In the genomic region with DNA sequence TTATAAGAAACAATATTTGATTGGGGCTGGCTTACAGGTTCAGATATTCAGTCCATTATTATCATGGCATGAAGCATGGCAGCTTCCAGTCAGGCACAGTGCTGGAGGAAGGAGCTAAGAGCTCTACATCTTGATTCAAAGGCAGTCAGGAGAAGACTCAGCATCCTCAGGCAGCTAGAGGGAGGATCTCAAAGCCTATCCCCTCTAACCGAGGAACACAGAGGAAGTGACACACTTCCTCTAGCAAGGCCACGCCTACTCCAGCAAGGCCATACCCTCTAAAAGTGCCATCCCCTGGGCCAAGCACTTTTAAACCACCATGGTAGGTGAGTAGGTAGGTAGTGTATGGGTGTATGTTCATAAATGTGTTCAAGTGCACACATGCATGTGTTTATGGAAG, we compare ENCODE assay signal across 16 mouse cellular contexts. TPM values are rescaled to one million over a fixed set of nuclear protein-coding genes. Genes with fewer than 3 reads are reported as not detected.
DNase-seq lines count a peak whose midpoint lies in the region; ATAC-seq and TF ChIP-seq lines count a peak whose summit lies in the region.
"Had no signal": no experiment of that assay in that cellular context is flagged by ENCODE, and none has a peak within 500 bp of the region (broad histone marks: within the 10 kb centered on the region; RNA-seq: fewer than 3 reads in every experiment).

No protein-coding gene starts in this region.

- no peak overlapping the region for H3K9ac ChIP-seq in liver, postnatal 0 days (replicated peaks)
- H3K9ac ChIP-seq in liver, embryonic 11.5 days (ENCODE audit: low read depth, low read length) = no peak overlapping the region
- no peak overlapping the region for H3K9ac ChIP-seq in neural tube, embryonic 15.5 days (replicated peaks)
- H3K9ac ChIP-seq: liver, embryonic 15.5 days had no signal

- no peak for ATAC-seq in liver, postnatal 0 days
- no peak for ATAC-seq in liver, embryonic 11.5 days (replicated peaks; ENCODE audit: low FRiP score)
- peak; percentile 59 for ATAC-seq in granulocyte monocyte progenitor cell, adult 5-6 weeks (replicated peaks; ENCODE audit: poor library complexity, severe bottlenecking)
- ATAC-seq in neutrophil, adult 5-6 weeks (ENCODE audit: extremely low read depth, insufficient number of reproducible peaks, low FRiP score, poor library complexity, severe bottlenecking) = peak; percentile 51; the same call in 1 of the 2 replicates
- no peak for ATAC-seq in neural tube, embryonic 15.5 days (ENCODE audit: low FRiP score)

- 16% methylated on average over 2 of the region's 2 CpGs for WGBS in liver, postnatal 0 days (ENCODE audit: insufficient replicate concordance)
- WGBS in liver, embryonic 11.5 days = 29% methylated on average over 2 of the region's 2 CpGs
- WGBS in neural tube, embryonic 15.5 days = 68% methylated on average over 2 of the region's 2 CpGs

- no peak overlapping the region for H3K4me2 ChIP-seq in liver, postnatal 0 days (ENCODE audit: low read depth, low read length)
- H3K4me2 ChIP-seq in liver, embryonic 11.5 days = no peak overlapping the region
- H3K4me2 ChIP-seq in neural tube, embryonic 15.5 days = no peak overlapping the region
- H3K4me2 ChIP-seq: liver, embryonic 15.5 days had no signal

- 0 out of 2 replicates have a peak overlapping the region, but pooled peaks have one; percentile 39 for H3K27ac ChIP-seq in liver, postnatal 0 days (ENCODE audit: low read depth)
- no peak overlapping the region for H3K27ac ChIP-seq in liver, embryonic 11.5 days (ENCODE audit: low read depth, low read length)
- no peak overlapping the region for H3K27ac ChIP-seq in neural tube, embryonic 15.5 days (replicated peaks)
- H3K27ac ChIP-seq: heart, embryonic 10.5 days; liver, embryonic 15.5 days had no signal

- no peak overlapping the region for H3K4me3 ChIP-seq in liver, postnatal 0 days (ENCODE audit: low read depth, low read length)
- H3K4me3 ChIP-seq in liver, embryonic 11.5 days (ENCODE audit: low read depth, low read length) = no peak overlapping the region
- H3K4me3 ChIP-seq in neural tube, embryonic 15.5 days (replicated peaks) = no peak overlapping the region
- H3K4me3 ChIP-seq: erythroblast, embryonic 14.5 days; heart, embryonic 10.5 days; liver, embryonic 15.5 days had no signal

- H3K4me1 ChIP-seq in liver, postnatal 0 days (ENCODE audit: insufficient read depth) = peaks cover 6% of the 10 kb centered on the region
- H3K4me1 ChIP-seq in liver, embryonic 11.5 days (replicated peaks; ENCODE audit: control insufficient read depth, insufficient read depth, low read length) = peaks cover 9% of the 10 kb centered on the region
- peaks cover 25% of the 10 kb centered on the region for H3K4me1 ChIP-seq in neural tube, embryonic 15.5 days

- peak; percentile 27 for DNase-seq in liver, postnatal 0 days
- no peak for DNase-seq in liver, embryonic 11.5 days (ENCODE audit: low spot score)
- DNase-seq in CD8-positive naive resting alpha-beta T cell, adult 2 months (ENCODE audit: low read depth in 2 of 2, low spot score in 2 of 2) = peak; percentile 19 to 33
- no peak for DNase-seq in layer of hippocampus, adult 8-10 months (ENCODE audit: low spot score in 2 of 2)
- DNase-seq in left cerebral cortex, postnatal 4 days = no peak
- DNase-seq: cerebellum, postnatal 25 days; heart, postnatal 4 days; kidney, adult 8-10 months; midbrain, embryonic 14.5 days; right cerebral cortex, postnatal 14 days had no signal

- no peak for TF ChIP-seq CTCF in liver, postnatal 0 days (IDR thresholded peaks at IDR 0.05; ENCODE audit: low read depth)

- no peak for TF ChIP-seq EP300 in liver, postnatal 0 days (IDR thresholded peaks at IDR 0.05; ENCODE audit: low read depth)

- H3K9me3 ChIP-seq in liver, postnatal 0 days (ENCODE audit: low read length) = no peaks in the 10 kb centered on the region
- no peaks in the 10 kb centered on the region for H3K9me3 ChIP-seq in liver, embryonic 11.5 days (ENCODE audit: control insufficient read depth, low read length)
- H3K9me3 ChIP-seq in neural tube, embryonic 15.5 days (replicated peaks) = no peaks in the 10 kb centered on the region
- H3K9me3 ChIP-seq: heart, embryonic 10.5 days; liver, embryonic 15.5 days had no signal

- H3K27me3 ChIP-seq in liver, postnatal 0 days (ENCODE audit: insufficient read depth, low read length) = no peaks in the 10 kb centered on the region
- no peaks in the 10 kb centered on the region for H3K27me3 ChIP-seq in liver, embryonic 11.5 days (replicated peaks; ENCODE audit: control insufficient read depth, insufficient read depth, low read length)
- H3K27me3 ChIP-seq in neural tube, embryonic 15.5 days (replicated peaks) = no peaks in the 10 kb centered on the region
- H3K27me3 ChIP-seq: liver, embryonic 15.5 days had no signal

- H3K36me3 ChIP-seq in liver, postnatal 0 days (replicated peaks; ENCODE audit: insufficient read depth, low read length) = peaks cover 20% of the 10 kb centered on the region
- H3K36me3 ChIP-seq in liver, embryonic 11.5 days (ENCODE audit: control insufficient read depth, insufficient read depth, low read length) = peaks cover 22% of the 10 kb centered on the region; the same call in 1 of the 2 replicates
- peaks cover 32% of the 10 kb centered on the region for H3K36me3 ChIP-seq in neural tube, embryonic 15.5 days

- intact Hi-C loops in left cerebral cortex, postnatal 4 days (cut with DNase I) = no loop called here

RNA-seq across cellular contexts. Expression of gene Ogg1, which starts 3.8 kb away (rescaled TPM):
- polyA plus RNA-seq in liver, postnatal 0 days (2015; fragmentation: Nextera tagmentation; extraction: Ambion mirVana) = 3.8 and 4.2 TPM in 2 replicates
- 12.7 and 15.1 TPM in 2 replicates for polyA plus RNA-seq in liver, embryonic 11.5 days (2014; fragmentation: Nextera tagmentation; extraction: Ambion mirVana)
- total RNA-seq in granulocyte monocyte progenitor cell, adult 5-6 weeks (2014; fragmentation: Nextera tagmentation) = 13.8 and 17.8 TPM in 2 replicates
- total RNA-seq in granulocyte monocyte progenitor cell, adult 5-6 weeks (2017) = 6.4 and 7.9 TPM in 2 replicates
- total RNA-seq in neutrophil, adult 5-6 weeks (2017) = 6.0 and 9.5 TPM in 2 replicates
- total RNA-seq in layer of hippocampus, adult 8-10 months (2022) = 10 to 100 TPM in 2 of 4 experiments, 1 to 10 TPM in 2; 7.6 to 11.1 (median 9.4) TPM
- total RNA-seq in left cerebral cortex, postnatal 4 days (2021) = 1 to 10 TPM; 8.8 to 9.4 TPM
- polyA plus RNA-seq in neural tube, embryonic 15.5 days (2015; fragmentation: Nextera tagmentation; extraction: Ambion mirVana) = 9.3 and 10.1 TPM in 2 replicates

RNA-seq across cellular contexts. Expression of gene Camk1, which starts 13.2 kb away (rescaled TPM):
- 17.9 and 18.1 TPM in 2 replicates for polyA plus RNA-seq in liver, postnatal 0 days (2015; fragmentation: Nextera tagmentation; extraction: Ambion mirVana)
- polyA plus RNA-seq in liver, embryonic 11.5 days (2014; fragmentation: Nextera tagmentation; extraction: Ambion mirVana) = 48.5 and 49.1 TPM in 2 replicates
- 18.7 and 23.0 TPM in 2 replicates for total RNA-seq in granulocyte monocyte progenitor cell, adult 5-6 weeks (2014; fragmentation: Nextera tagmentation)
- 17.2 and 18.3 TPM in 2 replicates for total RNA-seq in granulocyte monocyte progenitor cell, adult 5-6 weeks (2017)
- total RNA-seq in neutrophil, adult 5-6 weeks (2017) = 24.4 and 25.4 TPM in 2 replicates
- total RNA-seq in layer of hippocampus, adult 8-10 months (2022) = 10 to 100 TPM; 57.2 to 74.1 (median 63.7) TPM
- total RNA-seq in left cerebral cortex, postnatal 4 days (2021) = 100 to 1,000 TPM in 1 of 2 experiments, 10 to 100 TPM in 1; 94.4 to 104 TPM
- 103 and 119 TPM in 2 replicates for polyA plus RNA-seq in neural tube, embryonic 15.5 days (2015; fragmentation: Nextera tagmentation; extraction: Ambion mirVana)

RNA-seq across cellular contexts. Expression of gene Brpf1, which starts 23.6 kb away (rescaled TPM):
- 4.1 and 4.8 TPM in 2 replicates for polyA plus RNA-seq in liver, postnatal 0 days (2015; fragmentation: Nextera tagmentation; extraction: Ambion mirVana)
- polyA plus RNA-seq in liver, embryonic 11.5 days (2014; fragmentation: Nextera tagmentation; extraction: Ambion mirVana) = 22.0 and 23.3 TPM in 2 replicates
- total RNA-seq in granulocyte monocyte progenitor cell, adult 5-6 weeks (2014; fragmentation: Nextera tagmentation) = 48.4 and 53.2 TPM in 2 replicates
- 40.0 and 43.8 TPM in 2 replicates for total RNA-seq in granulocyte monocyte progenitor cell, adult 5-6 weeks (2017)
- total RNA-seq in neutrophil, adult 5-6 weeks (2017) = 62.6 and 63.0 TPM in 2 replicates
- total RNA-seq in layer of hippocampus, adult 8-10 months (2022) = 10 to 100 TPM; 36.8 to 40.5 (median 38.4) TPM
- total RNA-seq in left cerebral cortex, postnatal 4 days (2021) = 10 to 100 TPM; 32.8 TPM
- polyA plus RNA-seq in neural tube, embryonic 15.5 days (2015; fragmentation: Nextera tagmentation; extraction: Ambion mirVana) = 13.8 TPM in 2 replicates

RNA-seq across cellular contexts. Expression of gene Tada3, which starts 47.1 kb away (rescaled TPM):
- 11.1 and 11.9 TPM in 2 replicates for polyA plus RNA-seq in liver, postnatal 0 days (2015; fragmentation: Nextera tagmentation; extraction: Ambion mirVana)
- polyA plus RNA-seq in liver, embryonic 11.5 days (2014; fragmentation: Nextera tagmentation; extraction: Ambion mirVana) = 43.8 and 49.7 TPM in 2 replicates
- total RNA-seq in granulocyte monocyte progenitor cell, adult 5-6 weeks (2014; fragmentation: Nextera tagmentation) = 18.9 and 21.0 TPM in 2 replicates
- 9.7 and 13.8 TPM in 2 replicates for total RNA-seq in granulocyte monocyte progenitor cell, adult 5-6 weeks (2017)
- 27.2 and 31.6 TPM in 2 replicates for total RNA-seq in neutrophil, adult 5-6 weeks (2017)
- 10 to 100 TPM; 43.4 to 49.8 (median 47.7) TPM for total RNA-seq in layer of hippocampus, adult 8-10 months (2022)
- total RNA-seq in left cerebral cortex, postnatal 4 days (2021) = 10 to 100 TPM; 64.4 to 68.2 TPM
- 73.4 and 73.9 TPM in 2 replicates for polyA plus RNA-seq in neural tube, embryonic 15.5 days (2015; fragmentation: Nextera tagmentation; extraction: Ambion mirVana)

RNA-seq across cellular contexts. Expression of gene Arpc4, which starts 47.4 kb away (rescaled TPM):
- polyA plus RNA-seq in liver, postnatal 0 days (2015; fragmentation: Nextera tagmentation; extraction: Ambion mirVana) = 188 and 198 TPM in 2 replicates
- polyA plus RNA-seq in liver, embryonic 11.5 days (2014; fragmentation: Nextera tagmentation; extraction: Ambion mirVana) = 239 and 241 TPM in 2 replicates
- 223 and 277 TPM in 2 replicates for total RNA-seq in granulocyte monocyte progenitor cell, adult 5-6 weeks (2014; fragmentation: Nextera tagmentation)
- total RNA-seq in granulocyte monocyte progenitor cell, adult 5-6 weeks (2017) = 211 and 270 TPM in 2 replicates
- 169 and 173 TPM in 2 replicates for total RNA-seq in neutrophil, adult 5-6 weeks (2017)
- total RNA-seq in layer of hippocampus, adult 8-10 months (2022) = 100 to 1,000 TPM; 282 to 324 (median 303) TPM
- total RNA-seq in left cerebral cortex, postnatal 4 days (2021) = 100 to 1,000 TPM; 288 to 299 TPM
- 428 and 436 TPM in 2 replicates for polyA plus RNA-seq in neural tube, embryonic 15.5 days (2015; fragmentation: Nextera tagmentation; extraction: Ambion mirVana)

Comparison
In these comparisons a context has a peak if more than half of its experiments do, and no peak if none do; other contexts are left out.
1. DNase-seq: peak in liver, postnatal 0 days (single experiment) and CD8-positive naive resting alpha-beta T cell, adult 2 months (2 of 2); none in liver, embryonic 11.5 days (single experiment), layer of hippocampus, adult 8-10 months (0 of 2) and left cerebral cortex, postnatal 4 days (single experiment).
2. ATAC-seq: peak in granulocyte monocyte progenitor cell, adult 5-6 weeks (single experiment) and neutrophil, adult 5-6 weeks (single experiment); none in liver, postnatal 0 days (single experiment), liver, embryonic 11.5 days (single experiment) and neural tube, embryonic 15.5 days (single experiment).